Mouse (Mus musculus): Measurements from ENCODE around the gene Zfp185. TPM values are rescaled to one million over a fixed set of nuclear protein-coding genes. Genes with fewer than 3 reads are reported as not detected.
A peak's percentile ranks its signal among the peaks of the same experiment; 100 is the strongest.

The Zfp185 gene
- polyA plus RNA-seq, 1 experiment from 2014 or later: 6.9 TPM

DNA sequence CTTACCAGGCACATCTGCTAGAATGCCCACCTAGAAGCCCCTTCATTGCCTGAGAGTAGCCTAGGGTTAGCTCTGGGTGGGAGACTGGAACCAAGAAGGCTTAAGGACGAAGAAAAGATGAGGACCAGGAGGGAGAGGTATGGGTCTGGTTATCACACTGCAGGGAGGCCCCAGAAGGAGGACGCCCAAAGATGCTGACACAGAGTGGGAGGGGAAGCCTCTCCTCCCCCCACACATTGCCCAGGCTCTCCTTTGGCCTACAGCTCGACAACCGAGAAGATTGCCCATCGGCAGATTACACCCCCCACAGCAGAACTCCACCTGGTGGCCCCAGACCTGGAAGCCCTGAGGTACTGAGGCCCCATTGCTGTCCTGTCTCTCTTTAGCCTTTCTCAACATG, 16.0 kb downstream of the Zfp185 start:
- Histone ChIP-seq H3K4me2 (replicated peaks) (no peak overlapping the region), H3K9ac (no peak overlapping the region), H3K4me3 (replicated peaks) (no peak overlapping the region), H3K27me3 (replicated peaks) (no peaks in the 10 kb centered on the region; the same call in 1 of the 2 replicates), H3K36me3 (no peaks in the 10 kb centered on the region), H3K4me1 (replicated peaks) (no peaks in the 10 kb centered on the region), H3K27ac (no peak overlapping the region), H3K9me3 (no peaks in the 10 kb centered on the region)
- WGBS: 82% methylated on average over 5 of the region's 5 CpGs
- ATAC-seq: no peak

DNA sequence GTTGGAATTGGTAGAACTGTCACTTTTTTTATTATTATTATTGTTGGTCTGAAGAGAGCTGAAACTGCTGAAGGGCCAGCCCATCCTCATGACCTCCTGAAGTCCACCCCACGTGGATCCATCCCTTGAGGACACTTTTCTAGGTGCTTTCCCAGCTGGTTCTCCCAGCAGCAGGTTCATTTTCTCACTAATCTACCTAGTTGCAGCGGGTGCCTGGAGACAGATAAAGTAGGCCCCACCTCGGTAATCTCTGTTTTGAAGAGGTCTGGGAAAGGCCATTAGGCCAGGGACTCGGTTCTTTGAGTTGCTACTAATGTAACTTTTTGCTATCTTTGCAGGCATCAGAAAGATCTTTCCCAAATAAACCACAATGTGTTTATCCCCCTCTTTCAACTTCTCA, 18.5 kb downstream of the Zfp185 start:
- WGBS: 58% methylated on average over 4 of the region's 4 CpGs
- no peak overlapping the region for H3K9ac ChIP-seq
- H3K4me1 ChIP-seq (replicated peaks): no peaks in the 10 kb centered on the region
- no peak for ATAC-seq
- no peaks in the 10 kb centered on the region; the same call in 1 of the 2 replicates for H3K27me3 ChIP-seq (replicated peaks)
- no peak overlapping the region for H3K4me3 ChIP-seq (replicated peaks)
- no peaks in the 10 kb centered on the region for H3K9me3 ChIP-seq
- H3K36me3 ChIP-seq: no peaks in the 10 kb centered on the region
- no peak overlapping the region for H3K4me2 ChIP-seq (replicated peaks)
- no peak overlapping the region for H3K27ac ChIP-seq

DNA sequence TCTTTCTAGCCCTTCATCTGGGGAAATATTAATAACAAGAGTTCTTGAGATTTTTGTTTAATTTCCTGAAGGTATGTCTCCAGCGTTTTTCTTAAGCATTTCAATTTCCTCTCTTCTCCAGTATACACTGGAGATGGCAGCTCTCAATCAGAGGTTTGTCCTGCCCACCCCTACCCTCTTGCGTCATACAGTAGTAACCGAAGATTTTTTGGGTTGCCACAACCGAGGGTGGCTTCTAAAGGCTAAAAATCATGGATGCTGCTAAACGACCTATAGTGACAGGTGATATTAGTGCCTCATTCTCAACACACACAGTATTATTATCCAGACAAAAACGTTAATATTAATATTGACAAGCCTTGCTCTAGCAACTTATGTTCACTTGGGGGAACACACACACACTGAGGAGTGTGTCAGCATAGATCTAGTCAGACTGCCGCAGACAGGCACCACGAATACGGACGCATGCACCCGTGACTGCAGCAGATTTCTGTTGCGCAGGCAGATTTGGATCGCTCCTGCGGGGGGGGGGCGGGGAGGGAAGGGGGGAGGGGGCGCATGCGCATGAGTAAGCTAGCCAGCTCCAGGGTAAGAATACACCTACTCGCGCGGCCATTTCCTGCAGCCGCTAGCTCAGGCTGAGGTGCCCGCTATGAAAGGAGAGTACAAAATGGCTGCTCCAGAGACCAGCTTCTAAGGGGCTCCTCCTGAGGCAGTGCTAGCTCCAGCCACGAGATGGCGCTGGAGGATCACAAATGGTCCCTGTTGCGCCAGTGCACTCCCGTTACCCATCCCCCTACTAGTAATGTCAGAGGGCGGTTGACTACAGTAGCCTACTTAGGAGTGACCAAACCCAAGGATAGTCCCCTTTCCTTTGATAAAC, 20.7 kb downstream of the Zfp185 start:
- 18% methylated on average over 24 of the region's 27 CpGs for WGBS
- Histone ChIP-seq H3K27ac (0 out of 2 replicates have a peak overlapping the region, but pooled peaks have one; percentile 9), H3K4me3 (replicated peaks) (peak overlapping the region; percentile 31), H3K27me3 (replicated peaks) (no peaks in the 10 kb centered on the region; the same call in 1 of the 2 replicates), H3K9ac (no peak overlapping the region), H3K4me2 (replicated peaks) (peak overlapping the region; percentile 51), H3K36me3 (no peaks in the 10 kb centered on the region), H3K4me1 (replicated peaks) (no peaks in the 10 kb centered on the region), H3K9me3 (no peaks in the 10 kb centered on the region)
- peak; percentile 100 for ATAC-seq

DNA sequence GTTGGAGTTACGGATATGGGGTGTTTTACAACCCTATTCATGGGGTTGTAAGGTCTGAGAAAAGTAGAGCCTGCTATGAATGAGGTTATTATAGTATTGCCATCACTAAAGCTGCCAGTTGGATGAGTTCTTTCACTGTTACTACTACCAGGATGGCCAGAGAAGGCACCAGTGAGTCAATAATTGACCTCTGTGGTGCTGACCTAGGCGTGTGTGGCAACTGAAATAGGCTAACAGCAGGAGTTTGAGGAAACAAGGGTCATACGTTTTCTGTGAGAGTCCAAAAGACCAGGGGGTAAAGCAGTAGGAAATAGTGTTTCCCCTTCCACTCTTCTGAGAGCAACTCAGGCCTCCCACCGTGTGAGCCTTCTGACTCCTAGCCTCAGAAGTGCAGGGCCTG, 25.7 kb downstream of the Zfp185 start:
- Histone ChIP-seq H3K27ac (no peak overlapping the region), H3K4me2 (replicated peaks) (no peak overlapping the region), H3K4me1 (replicated peaks) (no peaks in the 10 kb centered on the region), H3K9ac (no peak overlapping the region), H3K9me3 (no peaks in the 10 kb centered on the region), H3K27me3 (replicated peaks) (no peaks in the 10 kb centered on the region), H3K36me3 (no peaks in the 10 kb centered on the region), H3K4me3 (replicated peaks) (no peak overlapping the region)
- 74% methylated on average over 4 of the region's 4 CpGs for WGBS
- no peak for ATAC-seq

DNA sequence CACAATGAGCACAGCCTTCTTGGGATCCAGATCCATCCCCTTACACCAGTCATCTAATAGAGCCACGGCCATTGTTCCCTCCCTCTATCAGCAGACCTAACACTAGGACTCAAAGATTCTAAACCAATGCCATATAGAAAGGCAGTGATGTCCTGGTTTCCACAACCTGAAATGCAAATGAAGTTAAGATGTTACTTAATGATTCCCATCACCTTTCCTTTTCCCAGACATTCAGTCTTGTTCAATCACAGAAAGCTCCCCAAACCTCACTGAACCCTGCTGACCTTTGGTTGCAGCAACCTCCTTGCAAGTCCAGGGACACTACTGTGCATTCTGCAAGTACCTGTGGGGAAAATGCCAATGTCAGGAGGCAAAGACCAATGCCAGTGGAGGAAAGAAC, 49.9 kb downstream of the Zfp185 start, which contains the start of gene Pnma5:
Gene Pnma5 (minus strand): TSS at position 101 of the 400 bp plus-strand sequence.
- no peaks in the 10 kb centered on the region for H3K36me3 ChIP-seq
- ATAC-seq: no peak
- H3K9ac ChIP-seq: no peak within 1 kb of the TSS
- no peak within 1 kb of the TSS for H3K4me2 ChIP-seq (replicated peaks)
- H3K9me3 ChIP-seq: no peaks in the 10 kb centered on the region
- 81% methylated on average over 1 of the region's 1 CpGs for WGBS
- H3K4me3 ChIP-seq (replicated peaks): no peak within 1 kb of the TSS
- H3K4me1 ChIP-seq (replicated peaks): no peaks in the 10 kb centered on the region
- no peaks in the 10 kb centered on the region for H3K27me3 ChIP-seq (replicated peaks)
- H3K27ac ChIP-seq: no peak within 1 kb of the TSS

DNA sequence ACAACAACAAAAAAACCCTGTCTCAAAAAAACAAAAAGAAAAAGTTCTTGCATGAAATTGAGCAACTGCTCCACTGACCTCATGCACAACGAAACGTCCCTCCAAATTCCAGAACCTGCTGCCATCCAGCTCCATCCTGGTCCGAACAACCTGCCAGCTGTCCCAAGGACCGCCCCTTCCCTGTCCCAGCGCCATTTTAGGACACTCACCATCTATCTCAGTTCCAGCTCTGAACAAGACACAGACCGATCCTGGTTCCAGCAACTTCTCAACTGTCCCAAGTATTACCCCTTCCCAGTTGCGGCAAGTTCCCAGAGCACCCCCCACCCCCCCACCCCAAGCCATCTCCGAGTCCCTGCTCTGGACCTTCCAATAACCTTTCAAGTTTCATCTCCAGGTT, 51.7 kb downstream of the Zfp185 start:
- Histone ChIP-seq H3K4me1 (replicated peaks) (no peaks in the 10 kb centered on the region), H3K9ac (no peak overlapping the region), H3K4me3 (replicated peaks) (no peak overlapping the region), H3K4me2 (replicated peaks) (no peak overlapping the region), H3K9me3 (no peaks in the 10 kb centered on the region), H3K27ac (no peak overlapping the region), H3K36me3 (no peaks in the 10 kb centered on the region), H3K27me3 (replicated peaks) (no peaks in the 10 kb centered on the region)
- no peak for ATAC-seq
- WGBS: 86% methylated on average over 8 of the region's 8 CpGs

DNA sequence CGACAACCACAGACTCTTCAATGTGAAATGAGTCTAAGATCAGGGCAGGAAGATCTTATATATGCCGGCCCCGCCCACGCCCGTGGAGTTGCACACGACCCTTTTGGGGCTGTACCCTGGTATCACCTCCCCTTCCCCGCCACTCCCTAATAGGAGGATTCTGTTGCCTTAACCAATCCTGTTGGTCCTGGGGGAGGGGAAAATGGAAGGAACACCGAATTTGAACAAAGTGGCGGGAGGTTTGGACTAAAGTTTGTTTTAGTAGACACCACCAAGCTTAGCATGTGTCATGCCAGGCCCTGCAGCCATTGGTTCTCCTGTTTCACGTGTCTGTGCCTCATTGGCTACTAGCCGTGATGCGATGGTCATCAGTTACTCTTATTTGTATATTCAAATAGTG, 52.5 kb downstream of the Zfp185 start:
- Histone ChIP-seq H3K36me3 (no peaks in the 10 kb centered on the region), H3K4me3 (replicated peaks) (no peak overlapping the region), H3K4me1 (replicated peaks) (no peaks in the 10 kb centered on the region), H3K27ac (no peak overlapping the region), H3K9me3 (no peaks in the 10 kb centered on the region), H3K9ac (no peak overlapping the region), H3K27me3 (replicated peaks) (no peaks in the 10 kb centered on the region), H3K4me2 (replicated peaks) (no peak overlapping the region)
- ATAC-seq: no peak
- WGBS: 88% methylated on average over 12 of the region's 12 CpGs

DNA sequence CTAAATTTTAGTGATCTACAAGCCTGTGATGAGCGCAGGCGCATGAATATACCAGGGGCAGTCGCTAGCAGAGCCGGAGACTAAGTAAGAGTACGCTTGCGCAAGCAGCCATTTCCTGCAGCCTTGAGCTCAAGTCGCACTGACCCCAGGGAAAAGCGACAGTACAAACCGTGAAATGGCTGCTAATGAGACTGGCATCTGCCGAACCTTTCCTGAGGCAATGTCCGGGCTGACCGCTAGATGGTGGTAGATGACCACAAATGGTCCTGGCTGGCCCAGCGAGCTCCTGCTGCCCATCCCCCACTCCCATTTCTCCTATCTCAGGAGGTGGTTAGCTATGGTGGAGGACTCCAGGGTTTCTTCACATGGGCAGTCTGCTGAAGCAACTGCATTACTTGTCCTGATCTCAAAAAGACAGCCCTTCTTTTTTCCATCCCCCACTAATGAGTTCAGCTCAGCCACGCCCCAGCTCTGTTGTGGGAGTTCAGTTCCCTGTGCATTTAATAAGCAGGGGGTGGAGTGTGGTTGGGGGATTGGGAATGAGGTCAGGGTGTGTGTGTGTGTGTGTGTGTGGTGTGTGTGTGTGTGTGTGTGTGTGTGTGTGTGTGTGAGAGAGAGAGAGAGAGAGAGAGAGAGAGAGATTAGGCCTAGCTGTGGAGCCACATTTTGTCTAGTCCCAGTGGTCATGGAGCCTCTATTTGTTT, 66.9 kb downstream of the Zfp185 start:
- Histone ChIP-seq H3K4me3 (replicated peaks) (no peak overlapping the region), H3K9ac (no peak overlapping the region), H3K4me1 (replicated peaks) (no peaks in the 10 kb centered on the region), H3K36me3 (no peaks in the 10 kb centered on the region), H3K9me3 (no peaks in the 10 kb centered on the region), H3K27ac (no peak overlapping the region), H3K27me3 (replicated peaks) (no peaks in the 10 kb centered on the region), H3K4me2 (replicated peaks) (0 out of 2 replicates have a peak overlapping the region, but pooled peaks have one; percentile 14)
- WGBS: 20% methylated on average over 14 of the region's 14 CpGs
- ATAC-seq: peak; percentile 94

DNA sequence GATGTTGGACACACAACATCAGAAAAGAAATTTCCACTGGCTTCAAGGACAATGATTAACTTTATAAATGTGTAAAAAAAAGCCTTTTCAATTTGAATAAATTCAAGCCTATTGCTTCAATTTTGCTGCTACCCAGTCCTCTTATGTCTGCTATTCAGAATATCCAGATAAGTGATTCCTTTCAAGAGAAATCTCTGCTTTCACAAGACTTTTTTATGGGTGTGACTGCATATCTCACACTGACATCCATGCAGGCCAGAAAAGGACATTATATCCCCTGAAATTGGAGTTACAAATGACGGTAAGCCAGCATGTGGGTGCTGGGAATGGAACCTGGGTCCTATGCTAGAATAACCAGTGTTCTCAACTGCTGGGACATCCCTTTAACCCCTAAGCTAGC, 74.4 kb downstream of the Zfp185 start:
- H3K36me3 ChIP-seq: no peaks in the 10 kb centered on the region
- 74% methylated on average over 1 of the region's 1 CpGs for WGBS
- H3K4me2 ChIP-seq (replicated peaks): no peak overlapping the region
- no peaks in the 10 kb centered on the region for H3K9me3 ChIP-seq
- no peaks in the 10 kb centered on the region for H3K27me3 ChIP-seq (replicated peaks)
- H3K4me1 ChIP-seq (replicated peaks): no peaks in the 10 kb centered on the region
- no peak for ATAC-seq
- H3K9ac ChIP-seq: no peak overlapping the region
- no peak overlapping the region for H3K4me3 ChIP-seq (replicated peaks)
- no peak overlapping the region for H3K27ac ChIP-seq

DNA sequence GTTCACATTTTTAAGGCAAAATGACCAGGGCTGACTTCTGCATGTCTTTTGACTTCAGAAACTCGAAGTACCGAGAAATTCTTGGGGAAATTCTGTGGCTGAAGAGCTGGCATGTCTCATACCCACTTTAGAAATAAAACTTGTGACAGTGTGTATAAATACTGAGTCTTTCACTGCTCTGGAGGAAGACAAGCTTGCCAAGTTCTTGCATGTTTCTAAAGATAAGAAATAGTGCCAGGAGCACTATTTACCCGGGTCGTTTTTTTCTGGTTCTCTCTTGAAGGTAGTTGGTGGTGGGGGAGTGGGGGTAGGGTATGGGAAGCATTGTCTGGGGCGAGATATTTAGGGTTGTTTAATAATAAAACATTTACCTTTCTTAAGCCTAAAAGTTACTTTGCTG, 75.2 kb downstream of the Zfp185 start:
- Histone ChIP-seq H3K4me1 (replicated peaks) (no peaks in the 10 kb centered on the region), H3K9ac (no peak overlapping the region), H3K27ac (no peak overlapping the region), H3K4me3 (replicated peaks) (no peak overlapping the region), H3K36me3 (no peaks in the 10 kb centered on the region), H3K9me3 (no peaks in the 10 kb centered on the region), H3K4me2 (replicated peaks) (no peak overlapping the region), H3K27me3 (replicated peaks) (no peaks in the 10 kb centered on the region)
- no peak for ATAC-seq
- 45% methylated on average over 5 of the region's 5 CpGs for WGBS

DNA sequence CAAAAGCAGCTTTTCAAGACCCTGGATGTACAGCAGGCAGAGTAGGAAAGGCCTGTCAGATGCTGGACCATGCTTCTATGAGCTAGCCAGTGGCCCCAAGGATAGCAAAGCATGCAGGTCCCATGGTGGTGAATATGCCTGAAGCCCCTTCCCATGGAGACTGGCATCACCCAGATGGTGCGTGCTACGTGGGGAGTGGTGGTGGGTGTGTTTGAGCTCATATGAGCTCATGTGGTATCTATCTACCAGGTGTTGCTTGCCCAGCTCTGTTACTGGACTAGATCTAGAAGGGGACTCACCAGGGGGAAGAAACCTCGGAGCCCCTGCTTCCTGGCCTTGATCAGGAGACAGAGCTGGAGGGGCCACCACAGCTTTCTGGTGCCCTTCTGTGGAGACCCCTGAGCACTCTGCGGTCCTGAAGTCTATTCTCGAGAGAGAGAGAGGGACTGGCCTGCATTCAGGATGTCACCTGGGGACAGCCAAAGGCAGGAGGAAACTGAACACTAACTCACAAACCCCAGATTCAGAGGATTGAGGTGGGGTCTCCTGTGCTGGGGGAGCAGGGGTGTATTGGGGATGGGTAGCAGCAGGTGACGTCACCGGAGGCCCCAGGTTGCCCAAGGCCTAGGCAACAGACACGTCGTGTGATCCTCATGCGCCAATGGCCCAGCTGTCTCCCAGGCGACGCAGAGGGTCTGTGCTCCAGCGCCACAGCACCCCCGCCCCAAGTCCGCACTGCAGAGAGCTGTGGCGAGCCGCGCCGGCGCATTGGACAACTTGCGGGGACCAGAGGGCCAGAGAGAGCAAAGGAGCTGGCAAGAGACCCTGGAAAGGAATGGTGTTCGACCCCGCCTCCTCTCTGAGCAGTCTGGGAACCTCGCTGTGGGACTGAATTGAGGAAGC, 76.6 kb downstream of the Zfp185 start:
- H3K27ac ChIP-seq: no peak overlapping the region
- no peak for ATAC-seq
- WGBS: 43% methylated on average over 24 of the region's 24 CpGs
- H3K36me3 ChIP-seq: no peaks in the 10 kb centered on the region
- H3K4me1 ChIP-seq (replicated peaks): no peaks in the 10 kb centered on the region
- H3K27me3 ChIP-seq (replicated peaks): no peaks in the 10 kb centered on the region
- no peak overlapping the region for H3K4me3 ChIP-seq (replicated peaks)
- no peak overlapping the region for H3K9ac ChIP-seq
- peak overlapping the region; percentile 38 for H3K4me2 ChIP-seq (replicated peaks)
- H3K9me3 ChIP-seq: no peaks in the 10 kb centered on the region

DNA sequence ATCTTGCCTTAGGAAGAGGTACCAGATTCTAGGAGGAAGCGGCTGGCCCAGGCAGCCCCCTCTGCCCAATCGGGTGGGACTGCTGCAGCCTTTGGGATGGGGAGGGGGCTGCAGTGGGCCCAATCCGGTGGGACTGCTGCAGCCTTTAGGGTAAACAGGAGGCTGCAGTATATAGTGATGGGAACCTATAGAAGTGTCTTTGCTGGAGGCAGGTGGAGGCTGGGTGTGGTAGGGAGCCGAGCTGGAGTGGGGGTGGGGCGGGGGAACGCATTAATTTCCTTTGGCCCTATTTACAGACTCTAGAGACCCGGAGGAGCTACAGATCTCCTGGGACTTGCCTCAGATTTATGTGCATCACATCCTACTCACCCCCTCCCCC, 77.3 kb downstream of the Zfp185 start, which contains the start of gene Pnma3:
Gene Pnma3 (plus strand): TSS at position 373 of the 379 bp plus-strand sequence.
- H3K27me3 ChIP-seq (replicated peaks): no peaks in the 10 kb centered on the region
- WGBS: 37% methylated on average over 7 of the region's 7 CpGs
- H3K4me3 ChIP-seq (replicated peaks): no peak within 1 kb of the TSS
- H3K4me1 ChIP-seq (replicated peaks): no peaks in the 10 kb centered on the region
- peak within 1 kb of the TSS; percentile 38 for H3K4me2 ChIP-seq (replicated peaks)
- H3K9me3 ChIP-seq: no peaks in the 10 kb centered on the region
- no peak within 1 kb of the TSS for H3K27ac ChIP-seq
- H3K9ac ChIP-seq: no peak within 1 kb of the TSS
- H3K36me3 ChIP-seq: no peaks in the 10 kb centered on the region
- ATAC-seq: no peak
